Mouse (Mus musculus) MEL (cell line): ENCODE data around the gene Dgka. TPM values are rescaled to one million over a fixed set of nuclear protein-coding genes. Genes with fewer than 3 reads are reported as not detected.

Experiments used
- DNase-seq: peaks from one replicate; pipeline ENCODE4 v3.0.0; 2011; ENCODE audit warnings: low read depth, low spot score
- H3K27ac ChIP-seq: 2 replicates; pipeline ENCODE4 v1.5.1; 2012; ENCODE audit warnings: low read depth, mild to moderate bottlenecking, control low read depth, low read length, moderate library complexity; ENCODE audit not compliant: control insufficient read depth
- H3K27me3 ChIP-seq, 2 experiments: fragments of 150-350 bp in 1 of 2; sonication (generic) in 1 of 2; 2 replicates each; pipeline ENCODE4 v1.6.1; 2012; ENCODE audit warnings: low read length in 2 of 2, mild to moderate bottlenecking in 2 of 2, improper control_type of control experiment in 1 of 2, moderate library complexity in 1 of 2; ENCODE audit not compliant: insufficient read depth in 2 of 2, control insufficient read depth in 1 of 2
- H3K36me3 ChIP-seq, 2 experiments: 2 replicates each; pipeline ENCODE4 v1.6.1; 2012 to 2014; ENCODE audit warnings: low read length in 2 of 2, improper control_type of control experiment in 1 of 2, inconsistent platforms in 1 of 2, mild to moderate bottlenecking in 1 of 2; ENCODE audit not compliant: insufficient read depth in 2 of 2, control insufficient read depth in 1 of 2
- H3K4me1 ChIP-seq, 2 experiments: fragments of 150-350 bp in 1 of 2; sonication (generic) in 1 of 2; 2 replicates each; pipeline ENCODE4 v1.6.1; 2012; ENCODE audit warnings: low read length in 2 of 2, improper control_type of control experiment in 1 of 2, mild to moderate bottlenecking in 1 of 2; ENCODE audit not compliant: insufficient read depth in 2 of 2, control insufficient read depth in 1 of 2
- H3K4me3 ChIP-seq, 2 experiments: fragments of 150-350 bp in 1 of 2; sonication (generic) in 1 of 2; 2 replicates each; pipeline ENCODE4 v1.5.1; 2012; ENCODE audit warnings: low read depth in 2 of 2, low read length in 2 of 2, mild to moderate bottlenecking in 2 of 2, moderate library complexity in 2 of 2, control low read depth in 1 of 2, improper control_type of control experiment in 1 of 2; ENCODE audit not compliant: control insufficient read depth in 1 of 2, insufficient read depth in 1 of 2
- H3K79me2 ChIP-seq: 2 replicates; pipeline ENCODE4 v1.6.1; 2012; ENCODE audit warnings: mild to moderate bottlenecking, low read length, moderate library complexity; ENCODE audit not compliant: control insufficient read depth, poor library complexity, insufficient read depth
- H3K9ac ChIP-seq: 2 replicates; pipeline ENCODE4 v1.6.1; 2012; ENCODE audit warnings: low read depth, mild to moderate bottlenecking, control low read depth, low read length, moderate library complexity; ENCODE audit not compliant: control insufficient read depth, poor library complexity, severe bottlenecking
- H3K9me3 ChIP-seq: fragments of 150-350 bp; sonication (generic); replicated peaks from 2 replicates; pipeline ENCODE4 v1.6.1; 2012; ENCODE audit warnings: mild to moderate bottlenecking, low read length, improper control_type of control experiment, moderate library complexity; ENCODE audit not compliant: insufficient read depth
- BHLHE40 ChIP-seq: IDR thresholded peaks from 2 replicates; pipeline ENCODE4 v1.6.1; 2012; ENCODE audit warnings: low read depth, mild to moderate bottlenecking, inconsistent platforms, low read length, improper control_type of control experiment, borderline replicate concordance
- CHD1 ChIP-seq: IDR thresholded peaks from 2 replicates; pipeline ENCODE4 v1.6.1; 2012; ENCODE audit warnings: low read depth, mild to moderate bottlenecking, inconsistent platforms, low read length, improper control_type of control experiment
- CHD2 ChIP-seq: IDR thresholded peaks from 2 replicates; pipeline ENCODE4 v1.6.1; 2011; ENCODE audit warnings: low read length, improper control_type of control experiment
- CTCF ChIP-seq, 3 experiments: IDR thresholded peaks in 2 of 3; conservative IDR thresholded peaks in 1 of 3; 2 replicates each; pipeline ENCODE4 v1.5.1; 2011 to 2012; ENCODE audit warnings: low read length in 3 of 3, low read depth in 2 of 3, mild to moderate bottlenecking in 2 of 3, improper control_type of control experiment in 1 of 3, inconsistent platforms in 1 of 3, mixed read lengths in 1 of 3, moderate library complexity in 1 of 3; ENCODE audit not compliant: control insufficient read depth in 1 of 3, insufficient read depth in 1 of 3, poor library complexity in 1 of 3, severe bottlenecking in 1 of 3
- E2F4 ChIP-seq: IDR thresholded peaks from 2 replicates; pipeline ENCODE4 v1.6.1; 2011; ENCODE audit warnings: low read depth, low read length, improper control_type of control experiment, borderline replicate concordance
- ELF1 ChIP-seq: IDR thresholded peaks from 2 replicates; pipeline ENCODE4 v1.6.1; 2014; ENCODE audit warnings: low read depth, mild to moderate bottlenecking, inconsistent platforms, low read length, improper control_type of control experiment, moderate library complexity
- EP300 ChIP-seq, 2 experiments: IDR thresholded peaks; 2 replicates each; pipeline ENCODE4 v1.6.1; 2011; ENCODE audit warnings: improper control_type of control experiment in 2 of 2, low read length in 2 of 2, low read depth in 1 of 2, mild to moderate bottlenecking in 1 of 2
- ETS1 ChIP-seq: IDR thresholded peaks from 2 replicates; pipeline ENCODE4 v1.6.1; 2012; ENCODE audit warnings: low read depth, mild to moderate bottlenecking, inconsistent platforms, low read length, improper control_type of control experiment, moderate library complexity
- GATA1 ChIP-seq: IDR thresholded peaks from 2 replicates; pipeline ENCODE4 v1.6.1; 2011; ENCODE audit warnings: low read depth, low read length, improper control_type of control experiment
- HCFC1 ChIP-seq: IDR thresholded peaks from 2 replicates; pipeline ENCODE4 v1.6.1; 2012; ENCODE audit warnings: low read depth, mild to moderate bottlenecking, inconsistent platforms, low read length, improper control_type of control experiment, moderate library complexity
- KAT2A ChIP-seq: conservative IDR thresholded peaks from 2 replicates; pipeline ENCODE4 v1.6.1; 2012; ENCODE audit warnings: low read depth, low read length, improper control_type of control experiment, inconsistent platforms
- MAFK ChIP-seq: IDR thresholded peaks from 2 replicates; pipeline ENCODE4 v1.6.1; 2011; ENCODE audit warnings: low read depth, mild to moderate bottlenecking, low read length, improper control_type of control experiment, borderline replicate concordance
- MAX ChIP-seq: IDR thresholded peaks from 2 replicates; pipeline ENCODE4 v1.6.1; 2011; ENCODE audit warnings: low read length, improper control_type of control experiment
- MAZ ChIP-seq: IDR thresholded peaks from 2 replicates; pipeline ENCODE4 v1.6.1; 2012; ENCODE audit warnings: low read depth, mild to moderate bottlenecking, inconsistent platforms, low read length, improper control_type of control experiment
- MEF2A ChIP-seq: IDR thresholded peaks from 2 replicates; pipeline ENCODE4 v1.6.1; 2014; ENCODE audit warnings: low read depth, mild to moderate bottlenecking, inconsistent platforms, low read length, improper control_type of control experiment; ENCODE audit not compliant: poor library complexity, insufficient replicate concordance, severe bottlenecking; ENCODE audit errors: extremely low read depth
- MXI1 ChIP-seq: IDR thresholded peaks from 2 replicates; pipeline ENCODE4 v1.6.1; 2011; ENCODE audit warnings: mild to moderate bottlenecking, low read depth, low read length, improper control_type of control experiment
- NELFE ChIP-seq: IDR thresholded peaks from 2 replicates; pipeline ENCODE4 v1.6.1; 2011; ENCODE audit warnings: low read depth, low read length, improper control_type of control experiment
- NRF1 ChIP-seq: IDR thresholded peaks from 2 replicates; pipeline ENCODE4 v1.6.1; 2014; ENCODE audit warnings: low read depth, mild to moderate bottlenecking, inconsistent platforms, low read length, improper control_type of control experiment, moderate library complexity; ENCODE audit not compliant: poor library complexity, insufficient read depth, severe bottlenecking
- POLR2A ChIP-seq, 2 experiments: IDR thresholded peaks; 2 replicates each; pipeline ENCODE4 v1.6.1; 2011 to 2012; ENCODE audit warnings: low read length in 2 of 2, mild to moderate bottlenecking in 2 of 2, control low read depth in 1 of 2, improper control_type of control experiment in 1 of 2, low read depth in 1 of 2, moderate library complexity in 1 of 2; ENCODE audit not compliant: control insufficient read depth in 1 of 2, insufficient read depth in 1 of 2, poor library complexity in 1 of 2
- POLR2AphosphoS2 ChIP-seq: IDR thresholded peaks from 2 replicates; pipeline ENCODE4 v1.6.1; 2011; ENCODE audit warnings: low read length, improper control_type of control experiment
- RCOR1 ChIP-seq: IDR thresholded peaks from 2 replicates; pipeline ENCODE4 v1.6.1; 2012; ENCODE audit warnings: low read depth, mild to moderate bottlenecking, inconsistent platforms, low read length, improper control_type of control experiment
- SIN3A ChIP-seq: IDR thresholded peaks from 2 replicates; pipeline ENCODE4 v1.6.1; 2012; ENCODE audit warnings: low read length, improper control_type of control experiment, inconsistent platforms
- SMC3 ChIP-seq: IDR thresholded peaks from 2 replicates; pipeline ENCODE4 v1.6.1; 2011; ENCODE audit warnings: low read depth, low read length, improper control_type of control experiment
- TCF12 ChIP-seq: IDR thresholded peaks from 2 replicates; pipeline ENCODE4 v1.6.1; 2014; ENCODE audit warnings: low read depth, mild to moderate bottlenecking, inconsistent platforms, low read length, improper control_type of control experiment, moderate library complexity
- ZMIZ1 ChIP-seq: IDR thresholded peaks from 2 replicates; pipeline ENCODE4 v1.6.1; 2012; ENCODE audit warnings: low read depth, mild to moderate bottlenecking, inconsistent platforms, low read length, improper control_type of control experiment, moderate library complexity
- ZNF384 ChIP-seq: IDR thresholded peaks from 2 replicates; pipeline ENCODE4 v1.6.1; 2012; ENCODE audit warnings: low read depth, mild to moderate bottlenecking, inconsistent platforms, low read length, improper control_type of control experiment
- polyA plus RNA-seq, 2 experiments: library from polyadenylated mRNA; stranded (reverse) in 1 of 2; unstranded in 1 of 2; fragments of >175 nt in 1 of 2; fragments of >200 nt in 1 of 2; gene quantifications; 2 replicates each; pipeline versions ENCODE4 v1.2.1 to v1.2.4; 2012; ENCODE audit warnings: low replicate concordance in 2 of 2, low read depth in 1 of 2; ENCODE audit not compliant: insufficient read length in 2 of 2, insufficient read depth in 1 of 2, missing spikeins in 1 of 2
- total RNA-seq: library from RNA; depleted of rRNA; stranded (reverse); fragments of 300-350 nt; gene quantifications from 2 replicates; pipeline ENCODE4 v1.2.3, GENCODE M21; 2012

Dgka gene
- total and polyA plus RNA-seq, 3 experiments: 0.69 to 3.5 TPM; not detected in 1

DNA sequence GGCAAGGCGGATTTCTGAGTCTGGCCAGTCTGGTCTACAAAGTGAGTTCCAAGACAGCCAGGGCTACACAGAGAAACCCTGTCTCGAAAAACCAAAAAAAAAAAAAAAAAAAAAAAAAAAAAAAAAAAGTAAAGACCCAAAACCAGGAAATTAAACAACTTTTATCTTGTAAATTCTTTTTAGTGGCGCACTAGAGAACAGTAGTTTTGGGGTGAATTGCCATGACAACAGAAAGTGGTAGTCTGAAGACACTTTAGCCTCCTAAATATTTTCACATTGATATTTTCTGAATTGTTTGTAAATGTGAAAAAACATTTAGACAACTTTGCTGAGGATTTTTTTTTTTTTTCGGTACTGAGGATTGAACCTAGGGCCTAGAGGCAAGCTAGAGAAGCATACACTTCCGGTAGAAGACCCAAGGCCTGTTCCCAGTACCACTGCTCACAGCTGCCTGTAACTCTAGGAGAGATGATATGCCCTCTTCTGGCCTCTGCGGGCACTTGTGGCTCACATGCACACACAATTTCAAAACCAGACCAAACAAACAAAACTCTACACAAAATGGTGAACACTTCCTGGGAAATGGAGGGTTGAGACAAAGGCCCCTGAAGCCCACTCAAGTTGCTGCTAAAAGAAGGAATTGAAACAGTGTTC, 47.5 kb downstream of the Dgka start:
- Histone ChIP-seq H3K36me3 (peaks cover 0 to 12% of the 10 kb centered on the region in 2 experiments), H3K4me3 (no peak overlapping the region), H3K27me3 (no peaks in the 10 kb centered on the region), H3K79me2 (peaks cover 4% of the 10 kb centered on the region; the same call in 1 of the 2 replicates), H3K27ac (no peak overlapping the region), H3K9ac (no peak overlapping the region), H3K4me1 (peaks cover under 1 to 4% of the 10 kb centered on the region in 2 experiments; a peak in 2 of 4 replicates), H3K9me3 (no peaks in the 10 kb centered on the region)
- TF ChIP-seq CHD2 (no peak), ZNF384 (peak; percentile 71), CTCF (IDR thresholded peaks at IDR 0.05 in 2 of 3, conservative IDR thresholded peaks at IDR 0.05 in 1 of 3; ENCODE audit: control insufficient read depth in 1 of 3, insufficient read depth in 1 of 3, low read depth in 2 of 3, low read length in 3 of 3, poor library complexity in 1 of 3, severe bottlenecking in 1 of 3) (0 out of 6 replicates have a peak, but pooled peaks of 1 of the 3 experiments have one; percentile 2)
- DNase-seq: peak; percentile 23

DNA sequence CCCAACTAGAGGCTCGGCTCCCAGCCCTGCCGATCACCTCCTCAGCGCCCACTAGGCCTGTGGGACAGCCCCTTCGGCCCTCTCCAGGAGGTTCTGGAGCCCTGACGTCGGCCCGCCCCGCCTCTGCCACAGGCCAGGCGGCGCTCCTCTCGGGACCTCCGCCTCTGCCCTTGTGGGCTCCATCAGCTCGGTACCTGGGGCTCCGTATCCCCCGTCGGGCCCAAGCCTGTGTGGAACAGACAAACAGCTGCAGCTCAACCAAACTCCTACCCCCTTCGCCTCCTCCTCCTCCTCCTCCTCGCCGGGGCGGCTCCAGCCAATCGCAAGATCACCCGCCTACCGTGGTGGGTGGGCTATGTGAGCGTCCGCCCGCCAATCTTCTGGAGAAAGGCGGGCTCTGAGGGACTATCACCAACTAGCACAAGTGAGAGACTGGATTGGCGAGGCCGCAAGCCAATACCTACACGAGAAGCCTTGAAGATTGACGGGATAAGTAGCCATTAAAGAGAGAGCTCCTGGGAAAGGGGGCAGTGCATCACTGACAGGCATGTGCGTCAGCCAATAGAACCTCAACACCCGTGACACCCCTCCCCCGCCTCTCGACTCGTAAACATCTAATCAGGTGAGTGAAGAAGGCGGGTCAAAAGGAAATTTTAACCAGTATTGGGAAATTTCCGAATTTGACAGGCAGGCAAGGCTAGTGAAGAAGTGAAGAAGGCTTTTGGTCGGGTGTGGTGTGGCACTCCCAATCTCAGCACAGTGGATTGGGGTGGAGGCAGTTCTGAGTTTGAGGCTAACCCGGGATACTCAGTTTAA, 48.5 kb downstream of the Dgka start, which contains the start of gene Rab5b:
TSS of gene Rab5b (minus strand) at position 273 of the 816 bp plus-strand sequence.
- Histone ChIP-seq H3K9ac (peak within 1 kb of the TSS; percentile 73), H3K4me3 (peak within 1 kb of the TSS; percentile 83 to 89), H3K4me1 (peaks cover 0 to 4% of the 10 kb centered on the region in 2 experiments; a peak in 2 of 4 replicates), H3K27me3 (no peaks in the 10 kb centered on the region), H3K27ac (peak within 1 kb of the TSS; percentile 35), H3K36me3 (peaks cover 0 to 9% of the 10 kb centered on the region in 2 experiments; a peak in 3 of 4 replicates), H3K79me2 (peaks cover 4% of the 10 kb centered on the region; the same call in 1 of the 2 replicates), H3K9me3 (no peaks in the 10 kb centered on the region)
- DNase-seq: peak; percentile 99
- peak; percentile 86 for TF ChIP-seq HCFC1
- no peak for TF ChIP-seq TCF12
- 0 out of 2 replicates have a peak, but pooled peaks have one; percentile 13 for TF ChIP-seq MXI1
- 0 out of 4 replicates have a peak, but pooled peaks of 1 of the 2 experiments have one; percentile 9 for TF ChIP-seq EP300 (IDR thresholded peaks at IDR 0.05; ENCODE audit: low read depth in 1 of 2, low read length in 2 of 2)
- TF ChIP-seq NRF1: no peak
- peak; percentile 68 for TF ChIP-seq POLR2AphosphoS2
- no peak; the same call in 1 of the 2 replicates for TF ChIP-seq ELF1
- TF ChIP-seq POLR2A (IDR thresholded peaks at IDR 0.05; ENCODE audit: control insufficient read depth in 1 of 2, insufficient read depth in 1 of 2, low read depth in 1 of 2, low read length in 2 of 2, poor library complexity in 1 of 2): peak; percentile 61 to 87; a peak in 3 of 4 replicates
- TF ChIP-seq CHD1: no peak
- no peak for TF ChIP-seq BHLHE40
- TF ChIP-seq KAT2A: peak; percentile 65
- TF ChIP-seq E2F4: no peak
- no peak for TF ChIP-seq MEF2A
- TF ChIP-seq NELFE: peak; percentile 76
- TF ChIP-seq CHD2: peak; percentile 96
- no peak for TF ChIP-seq RCOR1
- peak; percentile 86 for TF ChIP-seq MAX
- no peak for TF ChIP-seq SMC3
- no peak for TF ChIP-seq MAFK
- peak; percentile 73 for TF ChIP-seq MAZ
- no peak for TF ChIP-seq CTCF (IDR thresholded peaks at IDR 0.05 in 2 of 3, conservative IDR thresholded peaks at IDR 0.05 in 1 of 3; ENCODE audit: control insufficient read depth in 1 of 3, insufficient read depth in 1 of 3, low read depth in 2 of 3, low read length in 3 of 3, poor library complexity in 1 of 3, severe bottlenecking in 1 of 3)
- peak; percentile 43 for TF ChIP-seq SIN3A
- 0 out of 2 replicates have a peak, but pooled peaks have one; percentile 30 for TF ChIP-seq ZMIZ1
- TF ChIP-seq ZNF384: peak; percentile 20; the same call in 1 of the 2 replicates
- TF ChIP-seq GATA1: peak; percentile 71
- 0 out of 2 replicates have a peak, but pooled peaks have one; percentile 18 for TF ChIP-seq ETS1
